Mouse (Mus musculus) layer of hippocampus, adult 11-12 months (tissue): ENCODE results near the gene Apobr.

Source experiments
- DNase-seq: peaks from one replicate; pipeline ENCODE4 v3.0.0; 2022; ENCODE audit warnings: low spot score

The Apobr gene

GRCm38 (mm10) chr7:126601896-126602295 lies 17.2 kb downstream of the Apobr start:
- DNase-seq = no peak

GRCm38 (mm10) chr7:126602650-126603049 lies 17.9 kb downstream of the Apobr start:
- DNase-seq = no peak

GRCm38 (mm10) chr7:126606611-126607010 lies 21.9 kb downstream of the Apobr start:
- no peak for DNase-seq

GRCm38 (mm10) chr7:126607064-126607463 lies 22.3 kb downstream of the Apobr start:
- DNase-seq = no peak

GRCm38 (mm10) chr7:126607796-126608195 lies 23.1 kb downstream of the Apobr start:
- DNase-seq = no peak

GRCm38 (mm10) chr7:126612736-126613135 lies 28.0 kb downstream of the Apobr start:
- DNase-seq = no peak

GRCm38 (mm10) chr7:126616707-126617106 lies 32.0 kb downstream of the Apobr start:
- DNase-seq = peak; percentile 11

GRCm38 (mm10) chr7:126619559-126620275 lies 35.0 kb downstream of the Apobr start:
- DNase-seq = no peak

GRCm38 (mm10) chr7:126621452-126622359 lies 37.0 kb downstream of the Apobr start:
- DNase-seq = no peak

- DNase-seq = no peak
Measured at GRCm38 (mm10) chr7:126623381-126623780, 38.6 kb downstream of the Apobr start.

- no peak for DNase-seq
Measured at GRCm38 (mm10) chr7:126624774-126625173, 40.0 kb downstream of the Apobr start.

- DNase-seq = peak; percentile 53
Measured at GRCm38 (mm10) chr7:126625369-126625768, 40.6 kb downstream of the Apobr start.

GRCm38 (mm10) chr7:126625807-126626600 lies 41.3 kb downstream of the Apobr start:
- DNase-seq = no peak

- no peak for DNase-seq
Measured at GRCm38 (mm10) chr7:126628111-126628510, 43.4 kb downstream of the Apobr start.

- no peak for DNase-seq
Measured at GRCm38 (mm10) chr7:126629915-126630314, 45.2 kb downstream of the Apobr start.

- DNase-seq = no peak
Measured at GRCm38 (mm10) chr7:126630824-126631518, 46.2 kb downstream of the Apobr start, which contains the start of gene Nupr1. TSS of gene Nupr1 (minus strand) at chr7:126630861.

GRCm38 (mm10) chr7:126632478-126632877 lies 47.7 kb downstream of the Apobr start:
- DNase-seq = no peak

GRCm38 (mm10) chr7:126635375-126635774 lies 50.6 kb downstream of the Apobr start:
- DNase-seq = no peak

- peak; percentile 27 for DNase-seq
Measured at GRCm38 (mm10) chr7:126636733-126637520, 52.2 kb downstream of the Apobr start.
